Mouse (Mus musculus) embryonic facial prominence, embryonic 14.5 days (tissue): ENCODE measurements around the gene Tc2n. TPM values are rescaled to one million over a fixed set of nuclear protein-coding genes. Genes with fewer than 3 reads are reported as not detected.

Source experiments
- ATAC-seq: fragments of 200-750 bp; cut with Nextera tagmentation; 2 replicates; pipeline ENCODE4 v1.8.0; 2017; ENCODE audit warnings: low read depth, moderate number of reproducible peaks, moderate TSS enrichment
- DNase-seq: peaks from one replicate; pipeline ENCODE4 v3.0.0-alpha.2; 2015; ENCODE audit warnings: low spot score
- H3K27ac ChIP-seq: fragments of 300-500 bp; sonication (generic); replicated peaks from 2 replicates; pipeline ENCODE4 v1.5.1; 2014; ENCODE audit warnings: low read depth, mild to moderate bottlenecking, low read length, moderate library complexity
- H3K27me3 ChIP-seq: fragments of 300-500 bp; sonication (generic); replicated peaks from 2 replicates; pipeline ENCODE4 v1.6.1; 2014; ENCODE audit warnings: low read length; ENCODE audit not compliant: control insufficient read depth, insufficient read depth
- H3K36me3 ChIP-seq: fragments of 300-500 bp; sonication (generic); 2 replicates; pipeline ENCODE4 v1.6.1; 2014; ENCODE audit warnings: low read length, mixed read lengths; ENCODE audit not compliant: control insufficient read depth, insufficient read depth
- H3K4me1 ChIP-seq: fragments of 300-500 bp; sonication (generic); 2 replicates; pipeline ENCODE4 v1.6.1; 2014; ENCODE audit warnings: antibody characterized with exemption, low read length; ENCODE audit not compliant: control insufficient read depth, insufficient read depth
- H3K4me2 ChIP-seq: fragments of 300-500 bp; sonication (generic); 2 replicates; pipeline ENCODE4 v1.6.1; 2014; ENCODE audit warnings: low read depth, mild to moderate bottlenecking, low read length, moderate library complexity, mixed read lengths
- H3K4me3 ChIP-seq: fragments of 300-500 bp; sonication (generic); 2 replicates; pipeline ENCODE4 v1.5.1; 2014; ENCODE audit warnings: low read depth, mild to moderate bottlenecking, low read length
- H3K9ac ChIP-seq: fragments of 300-500 bp; sonication (generic); 2 replicates; pipeline ENCODE4 v1.6.1; 2014; ENCODE audit warnings: low read depth, mild to moderate bottlenecking, low read length, moderate library complexity, mixed read lengths
- H3K9me3 ChIP-seq: fragments of 300-500 bp; sonication (generic); 2 replicates; pipeline ENCODE4 v1.6.1; 2016; ENCODE audit warnings: low read length; ENCODE audit not compliant: control insufficient read depth
- WGBS: fragments of 180-500 bp; shearing (Covaris S2); extraction: QIAGEN DNeasy Blood & Tissue Kit; methylation state at CpG from one replicate; pipeline ENCODE4 v1.1.7; 2014; 5-methylcytosine and 5-hydroxymethylcytosine counted together
- polyA plus RNA-seq: library from polyadenylated mRNA; unstranded; fragments of >200 nt; fragmentation: Nextera tagmentation; extraction: Ambion mirVana; gene quantifications from 2 replicates; pipeline ENCODE4 v1.2.1, GENCODE M21; 2014

The Tc2n gene
- polyA plus RNA-seq, 1 experiment from 2014 or later: 1.3 TPM

DNA sequence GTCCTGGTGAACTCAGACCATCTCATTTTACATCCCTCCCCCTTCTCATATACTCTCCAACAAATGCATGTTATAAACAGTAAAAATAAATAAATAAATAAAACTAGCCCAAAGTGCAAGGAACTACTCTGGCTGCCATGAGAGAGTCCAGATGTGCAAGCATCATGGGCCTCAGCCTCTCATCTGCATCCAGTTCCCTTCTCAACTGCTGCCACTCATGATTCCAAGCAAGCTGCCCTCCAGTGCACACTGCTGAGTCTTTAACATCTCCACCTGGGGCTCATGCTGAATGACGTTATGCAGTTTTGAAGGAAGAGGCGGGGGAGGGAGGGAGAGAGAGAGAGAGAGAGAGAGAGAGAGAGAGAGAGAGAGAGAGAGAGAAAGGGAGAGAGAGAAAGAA is 24.1 kb upstream of the Tc2n start:
- no peaks in the 10 kb centered on the region for H3K9me3 ChIP-seq
- H3K27ac ChIP-seq: no peak overlapping the region
- no peaks in the 10 kb centered on the region for H3K27me3 ChIP-seq
- no peaks in the 10 kb centered on the region for H3K4me1 ChIP-seq
- H3K9ac ChIP-seq: no peak overlapping the region
- DNase-seq: no peak
- H3K4me3 ChIP-seq: no peak overlapping the region
- WGBS: 28% methylated on average over 2 of the region's 2 CpGs
- no peak for ATAC-seq
- H3K36me3 ChIP-seq: no peaks in the 10 kb centered on the region
- no peak overlapping the region for H3K4me2 ChIP-seq

DNA sequence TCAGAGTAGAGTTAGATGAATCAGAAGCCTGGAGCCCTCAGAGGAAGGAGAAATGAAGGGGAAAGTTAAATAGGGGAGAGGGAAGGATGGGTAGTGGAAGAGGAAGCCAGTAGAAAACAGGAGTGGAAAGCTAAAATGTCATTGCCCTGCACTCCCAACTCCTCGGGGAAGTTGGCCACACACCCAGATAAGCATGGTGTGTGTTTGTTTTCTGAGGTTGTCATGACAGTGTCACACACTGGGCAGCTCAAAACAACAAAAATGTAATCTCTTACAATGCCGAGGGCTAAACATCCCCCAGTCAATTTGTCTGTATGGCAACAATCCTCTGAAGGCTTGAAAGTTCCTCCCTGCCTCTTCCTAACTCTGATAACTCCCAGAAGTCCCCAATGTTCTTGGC is 22.2 kb upstream of the Tc2n start:
- H3K4me1 ChIP-seq: no peaks in the 10 kb centered on the region
- H3K4me3 ChIP-seq: no peak overlapping the region
- H3K9ac ChIP-seq: no peak overlapping the region
- 60% methylated on average over 2 of the region's 2 CpGs for WGBS
- no peak overlapping the region for H3K4me2 ChIP-seq
- ATAC-seq (no peak), DNase-seq (no peak)
- no peak overlapping the region for H3K27ac ChIP-seq
- no peaks in the 10 kb centered on the region for H3K9me3 ChIP-seq
- no peaks in the 10 kb centered on the region for H3K27me3 ChIP-seq
- no peaks in the 10 kb centered on the region for H3K36me3 ChIP-seq

DNA sequence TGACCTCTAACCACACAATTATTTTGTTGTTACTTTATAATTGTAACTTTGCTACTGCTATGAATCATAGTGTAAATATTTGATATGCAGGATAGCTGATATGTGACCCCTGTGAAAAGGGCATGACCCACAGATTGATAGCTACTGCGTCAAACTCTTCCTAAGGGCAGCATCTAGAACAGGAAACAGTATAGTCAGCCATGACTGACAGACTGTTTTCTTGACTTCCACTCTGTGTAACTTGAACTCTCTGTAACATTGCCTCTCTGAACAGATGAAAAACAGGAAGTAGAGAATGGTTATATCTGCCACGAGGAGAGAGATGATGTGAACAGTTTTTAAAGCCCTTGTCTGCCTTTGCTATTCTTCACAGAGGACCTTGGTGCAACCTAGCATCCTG is 21.7 kb upstream of the Tc2n start:
- Histone ChIP-seq H3K9me3 (no peaks in the 10 kb centered on the region), H3K4me2 (no peak overlapping the region), H3K36me3 (no peaks in the 10 kb centered on the region), H3K9ac (no peak overlapping the region), H3K4me1 (no peaks in the 10 kb centered on the region), H3K27ac (no peak overlapping the region), H3K27me3 (no peaks in the 10 kb centered on the region), H3K4me3 (no peak overlapping the region)
- WGBS: 18% methylated on average over 2 of the region's 2 CpGs
- no peak for ATAC-seq
- no peak for DNase-seq

DNA sequence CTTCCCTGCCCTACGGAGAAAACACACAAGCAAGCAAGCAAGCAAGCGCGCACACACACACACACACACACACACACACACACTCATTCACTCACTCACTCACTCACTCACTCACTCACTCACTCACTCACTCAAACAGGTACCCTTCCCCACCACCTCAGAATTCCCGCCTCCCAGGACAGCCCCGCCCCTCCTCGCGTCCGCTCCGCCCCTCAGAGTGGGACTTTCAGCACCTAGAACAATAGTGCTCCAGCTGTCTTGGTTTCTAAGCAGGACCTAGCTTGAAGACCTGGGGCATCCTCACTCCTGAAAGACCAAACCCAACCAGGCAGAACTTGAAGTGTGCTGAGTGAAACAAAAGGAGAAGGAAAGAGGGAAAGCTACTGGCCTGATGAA is 430 bp upstream of the Tc2n start:
- WGBS: 2% methylated on average over 9 of the region's 9 CpGs
- peaks cover 14% of the 10 kb centered on the region for H3K27me3 ChIP-seq
- no peak overlapping the region for H3K27ac ChIP-seq
- H3K9ac ChIP-seq: peak overlapping the region; percentile 58
- no peaks in the 10 kb centered on the region for H3K9me3 ChIP-seq
- H3K4me1 ChIP-seq: no peaks in the 10 kb centered on the region
- H3K36me3 ChIP-seq: no peaks in the 10 kb centered on the region
- DNase-seq (peak; percentile 45), ATAC-seq (peak; percentile 79)
- peak overlapping the region; percentile 98 for H3K4me2 ChIP-seq
- H3K4me3 ChIP-seq: peak overlapping the region; percentile 68

DNA sequence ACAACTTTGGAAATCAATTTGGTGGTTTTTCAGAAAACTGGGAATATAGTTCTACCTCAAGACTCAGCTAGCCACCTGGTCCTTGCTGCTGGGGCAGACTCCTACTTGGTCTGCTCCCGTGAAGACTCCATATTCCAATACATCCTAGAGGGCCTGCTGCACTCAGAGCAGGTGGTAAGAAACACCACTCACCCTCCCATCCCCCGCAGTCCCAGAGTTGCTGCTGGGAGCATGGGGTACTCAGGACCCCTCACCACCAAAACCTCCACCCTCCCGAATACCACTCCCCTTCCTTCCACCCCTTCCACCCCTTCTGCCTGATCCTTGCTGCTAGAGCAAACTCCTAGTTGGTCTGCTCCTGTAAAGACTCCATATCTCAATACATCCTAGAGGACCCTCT is 19.1 kb downstream of the Tc2n start:
- H3K4me1 ChIP-seq: no peaks in the 10 kb centered on the region
- H3K27me3 ChIP-seq: no peaks in the 10 kb centered on the region
- 86% methylated on average over 3 of the region's 3 CpGs for WGBS
- H3K4me3 ChIP-seq: no peak overlapping the region
- H3K9me3 ChIP-seq: no peaks in the 10 kb centered on the region
- no peak for ATAC-seq
- DNase-seq: no peak
- H3K27ac ChIP-seq: no peak overlapping the region
- H3K9ac ChIP-seq: no peak overlapping the region
- no peaks in the 10 kb centered on the region for H3K36me3 ChIP-seq
- no peak overlapping the region for H3K4me2 ChIP-seq

DNA sequence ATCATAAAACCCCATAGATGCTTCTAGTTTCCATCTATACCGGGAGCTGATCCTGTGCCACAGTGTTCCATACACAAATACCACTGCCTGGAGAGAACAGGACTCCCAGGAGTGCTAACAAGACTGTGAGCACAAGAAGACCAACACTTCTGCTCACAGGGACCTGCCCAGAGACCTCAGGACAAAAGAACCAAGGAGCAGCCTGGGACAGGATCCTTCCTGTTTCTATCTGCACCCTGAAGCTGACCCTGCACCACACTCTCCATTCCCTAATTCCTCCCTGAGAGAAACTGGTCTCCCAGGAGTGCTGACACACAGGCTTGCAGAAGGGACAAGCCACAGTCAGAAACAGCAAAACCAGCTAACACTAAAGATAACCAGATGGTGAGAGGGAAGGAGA is 21.8 kb downstream of the Tc2n start:
- ATAC-seq (no peak), DNase-seq (no peak)
- no peaks in the 10 kb centered on the region for H3K9me3 ChIP-seq
- no peak overlapping the region for H3K4me2 ChIP-seq
- H3K4me1 ChIP-seq: no peaks in the 10 kb centered on the region
- no peak overlapping the region for H3K9ac ChIP-seq
- H3K27ac ChIP-seq: no peak overlapping the region
- H3K4me3 ChIP-seq: no peak overlapping the region
- H3K36me3 ChIP-seq: no peaks in the 10 kb centered on the region
- no peaks in the 10 kb centered on the region for H3K27me3 ChIP-seq
- 93% methylated on average over 1 of the region's 1 CpGs for WGBS

DNA sequence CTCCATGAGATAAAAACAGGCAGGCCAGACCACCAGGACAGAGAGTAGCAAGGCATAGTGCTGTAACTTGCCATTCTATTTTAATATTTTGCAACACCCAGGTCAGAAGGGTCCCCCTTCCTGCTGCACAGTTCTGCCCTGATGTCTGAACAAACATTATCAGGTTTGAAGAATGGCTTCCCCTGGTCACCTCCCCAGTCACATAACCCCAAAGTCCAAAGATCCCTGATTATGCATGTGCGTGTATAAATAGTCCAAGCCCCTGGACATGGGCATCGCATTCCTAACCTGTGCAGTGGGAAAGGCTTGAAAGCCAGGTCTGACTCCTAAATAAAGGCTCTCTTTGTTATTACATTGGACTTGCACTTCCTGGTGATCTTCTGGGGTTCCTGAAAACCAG is 37.8 kb downstream of the Tc2n start:
- H3K36me3 ChIP-seq: no peaks in the 10 kb centered on the region
- DNase-seq: no peak
- no peak overlapping the region for H3K27ac ChIP-seq
- H3K9me3 ChIP-seq: no peaks in the 10 kb centered on the region
- no peaks in the 10 kb centered on the region for H3K27me3 ChIP-seq
- 86% methylated on average over 2 of the region's 2 CpGs for WGBS
- H3K9ac ChIP-seq: no peak overlapping the region
- no peak overlapping the region for H3K4me3 ChIP-seq
- ATAC-seq: no peak
- H3K4me1 ChIP-seq: no peaks in the 10 kb centered on the region
- H3K4me2 ChIP-seq: no peak overlapping the region

DNA sequence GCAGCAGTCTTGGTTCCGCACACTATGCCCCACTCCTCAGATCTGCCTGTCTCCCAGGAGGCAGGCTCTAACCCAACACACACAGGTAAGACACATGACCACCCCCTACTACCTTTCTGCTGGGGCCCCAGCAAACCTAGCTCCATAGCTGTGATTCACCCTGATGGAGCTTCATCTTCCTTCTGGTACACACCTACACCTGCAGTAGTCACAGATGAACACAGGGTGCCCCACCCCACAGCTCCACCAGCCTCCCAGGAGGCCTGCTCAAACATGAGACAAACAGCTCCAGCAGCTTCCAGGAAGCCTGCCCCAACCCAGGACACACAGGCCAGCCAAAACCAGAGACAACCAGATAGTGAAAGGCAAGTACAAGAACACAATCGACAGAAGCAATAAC is 50.8 kb downstream of the Tc2n start:
- Histone ChIP-seq H3K36me3 (no peaks in the 10 kb centered on the region), H3K4me2 (no peak overlapping the region), H3K4me1 (no peaks in the 10 kb centered on the region), H3K27me3 (no peaks in the 10 kb centered on the region), H3K4me3 (no peak overlapping the region), H3K9me3 (no peaks in the 10 kb centered on the region), H3K9ac (no peak overlapping the region), H3K27ac (no peak overlapping the region)
- ATAC-seq (no peak), DNase-seq (no peak)
- 92% methylated on average over 2 of the region's 2 CpGs for WGBS

DNA sequence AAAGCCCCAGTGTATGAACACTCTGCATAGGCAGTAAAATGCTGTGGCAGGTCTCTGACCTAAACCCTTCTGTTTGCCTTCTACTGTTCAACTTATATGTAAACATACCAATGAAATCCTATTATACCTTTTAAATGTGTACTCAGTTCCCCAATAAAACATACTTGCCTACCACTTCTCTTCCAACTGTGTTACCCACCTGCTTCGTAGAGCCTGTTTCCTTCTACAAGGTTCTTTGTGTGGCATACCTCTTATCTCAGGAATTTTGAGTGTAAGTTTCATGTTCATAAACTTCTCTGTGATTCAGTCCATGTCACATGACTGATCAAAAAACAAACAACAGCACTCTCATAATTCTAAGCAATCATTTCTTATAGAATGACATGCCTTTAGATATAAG is 85.2 kb downstream of the Tc2n start:
- Histone ChIP-seq H3K4me3 (no peak overlapping the region), H3K36me3 (no peaks in the 10 kb centered on the region), H3K9me3 (no peaks in the 10 kb centered on the region), H3K4me1 (no peaks in the 10 kb centered on the region), H3K27me3 (no peaks in the 10 kb centered on the region), H3K4me2 (no peak overlapping the region), H3K9ac (no peak overlapping the region), H3K27ac (no peak overlapping the region)
- 94% methylated on average over 1 of the region's 1 CpGs for WGBS
- DNase-seq (no peak), ATAC-seq (no peak)
